Mouse (Mus musculus) heart, embryonic 16.5 days (tissue): Measurements from ENCODE around the gene Nvl. TPM values are rescaled to one million over a fixed set of nuclear protein-coding genes. Genes with fewer than 3 reads are reported as not detected.
A peak's percentile ranks its signal among the peaks of the same experiment; 100 is the strongest.

Experiments
- ATAC-seq: fragments of 200-750 bp; cut with Nextera tagmentation; replicated peaks from 2 replicates; pipeline ENCODE4 v1.8.0; 2017; ENCODE audit warnings: moderate number of reproducible peaks; ENCODE audit not compliant: insufficient read depth, low FRiP score; ENCODE audit errors: extremely low read depth
- H3K27ac ChIP-seq: fragments of 300-500 bp; sonication (generic); 2 replicates; pipeline ENCODE4 v1.5.1; 2014; ENCODE audit warnings: mild to moderate bottlenecking, low read length, control low read depth, moderate library complexity
- H3K27me3 ChIP-seq: fragments of 300-500 bp; sonication (generic); 2 replicates; pipeline ENCODE4 v1.6.1; 2014; ENCODE audit warnings: low read length, mixed read lengths; ENCODE audit not compliant: control insufficient read depth, insufficient read depth
- H3K36me3 ChIP-seq: fragments of 300-500 bp; sonication (generic); 2 replicates; pipeline ENCODE4 v1.6.1; 2014; ENCODE audit not compliant: control insufficient read depth, insufficient read depth
- H3K4me1 ChIP-seq: fragments of 300-500 bp; sonication (generic); 2 replicates; pipeline ENCODE4 v1.6.1; 2014; ENCODE audit warnings: low read length, mixed read lengths; ENCODE audit not compliant: control insufficient read depth, insufficient read depth
- H3K4me2 ChIP-seq: fragments of 300-500 bp; sonication (generic); 2 replicates; pipeline ENCODE4 v1.6.1; 2014; ENCODE audit warnings: low read depth, mild to moderate bottlenecking, control low read depth, low read length
- H3K4me3 ChIP-seq: fragments of 300-500 bp; sonication (generic); 2 replicates; pipeline ENCODE4 v1.5.1; 2014; ENCODE audit warnings: mild to moderate bottlenecking, control low read depth, low read length
- H3K9ac ChIP-seq: fragments of 300-500 bp; sonication (generic); 2 replicates; pipeline ENCODE4 v1.6.1; 2014; ENCODE audit warnings: low read length, control low read depth
- H3K9me3 ChIP-seq: fragments of 300-500 bp; sonication (generic); replicated peaks from 2 replicates; pipeline ENCODE4 v1.6.1; 2016; ENCODE audit warnings: low read length; ENCODE audit not compliant: control insufficient read depth
- WGBS: fragments of 180-500 bp; shearing (Covaris S2); extraction: QIAGEN DNeasy Blood & Tissue Kit; methylation state at CpG from one replicate; pipeline ENCODE4 v1.1.7; 2014; 5-methylcytosine and 5-hydroxymethylcytosine counted together
- polyA plus RNA-seq: library from polyadenylated mRNA; unstranded; fragments of >200 nt; fragmentation: Nextera tagmentation; extraction: Ambion mirVana; gene quantifications from 2 replicates; pipeline ENCODE4 v1.2.1, GENCODE M21; 2015

The Nvl gene
- polyA plus RNA-seq, 1 experiment from 2014 or later: 16.4 TPM

DNA sequence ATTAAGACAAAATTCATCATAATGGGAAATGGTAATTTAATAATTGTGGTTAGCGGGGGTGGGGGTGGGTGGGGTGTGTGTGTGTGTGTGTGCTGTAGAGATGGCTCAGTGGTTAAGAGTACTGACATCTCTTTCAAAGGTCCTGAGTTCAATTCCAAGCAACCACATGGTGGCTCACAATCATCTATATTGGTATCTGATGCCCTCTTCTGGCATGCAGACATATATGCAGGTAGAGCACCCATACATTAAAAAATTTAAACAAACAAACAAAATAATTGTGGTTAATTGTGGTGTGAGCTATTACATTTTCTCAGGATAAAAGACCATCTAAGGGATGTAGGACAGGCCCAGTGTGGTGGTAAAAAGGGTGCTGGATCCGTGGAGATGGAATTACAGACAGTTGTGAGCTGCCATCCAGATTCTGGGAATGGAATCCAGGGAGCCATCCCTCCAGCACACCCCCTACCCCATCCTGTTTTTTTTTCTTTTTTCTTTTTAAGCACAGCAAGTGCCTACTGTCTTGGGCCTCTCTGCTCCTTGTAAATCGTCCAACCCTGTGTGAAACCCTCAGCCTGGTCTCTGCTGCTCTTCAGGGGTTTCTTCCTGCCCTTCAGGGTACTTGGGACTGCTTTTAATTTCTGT is 5.5 kb upstream of the Nvl start:
- H3K36me3 ChIP-seq: 0 out of 2 replicates have a peak, but pooled peaks cover 2% of the 10 kb centered on the region
- no peaks in the 10 kb centered on the region for H3K27me3 ChIP-seq
- no peak for ATAC-seq
- H3K4me3 ChIP-seq: no peak overlapping the region
- H3K9ac ChIP-seq: no peak overlapping the region
- H3K4me1 ChIP-seq: peaks cover 16% of the 10 kb centered on the region
- H3K27ac ChIP-seq: no peak overlapping the region
- H3K9me3 ChIP-seq: no peaks in the 10 kb centered on the region
- WGBS: 70% methylated on average over 3 of the region's 3 CpGs
- H3K4me2 ChIP-seq: no peak overlapping the region

DNA sequence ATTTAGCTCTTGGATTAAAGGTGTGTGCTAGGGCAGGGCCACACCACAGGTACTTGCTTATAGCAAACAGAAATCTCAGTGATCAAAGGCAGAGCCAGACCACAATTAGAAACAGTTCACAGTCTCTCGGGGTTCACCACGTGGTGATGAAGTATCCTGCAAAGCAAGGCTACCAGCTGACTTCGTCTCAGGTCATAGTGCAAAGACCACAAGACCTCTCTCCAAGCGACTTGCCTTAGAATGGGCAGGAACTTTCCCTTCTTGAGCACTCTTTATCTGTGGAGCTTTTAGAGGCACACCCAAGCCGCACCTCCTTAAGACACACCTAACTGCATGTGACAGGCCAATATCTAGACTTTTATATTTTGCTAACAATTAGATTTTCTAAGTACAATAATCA is 4.5 kb upstream of the Nvl start:
- Histone ChIP-seq H3K27ac (no peak overlapping the region), H3K4me1 (peaks cover 16% of the 10 kb centered on the region), H3K36me3 (no peaks in the 10 kb centered on the region), H3K9me3 (no peaks in the 10 kb centered on the region), H3K27me3 (no peaks in the 10 kb centered on the region), H3K4me3 (no peak overlapping the region), H3K4me2 (no peak overlapping the region), H3K9ac (no peak overlapping the region)
- 56% methylated on average over 5 of the region's 5 CpGs for WGBS
- no peak for ATAC-seq

DNA sequence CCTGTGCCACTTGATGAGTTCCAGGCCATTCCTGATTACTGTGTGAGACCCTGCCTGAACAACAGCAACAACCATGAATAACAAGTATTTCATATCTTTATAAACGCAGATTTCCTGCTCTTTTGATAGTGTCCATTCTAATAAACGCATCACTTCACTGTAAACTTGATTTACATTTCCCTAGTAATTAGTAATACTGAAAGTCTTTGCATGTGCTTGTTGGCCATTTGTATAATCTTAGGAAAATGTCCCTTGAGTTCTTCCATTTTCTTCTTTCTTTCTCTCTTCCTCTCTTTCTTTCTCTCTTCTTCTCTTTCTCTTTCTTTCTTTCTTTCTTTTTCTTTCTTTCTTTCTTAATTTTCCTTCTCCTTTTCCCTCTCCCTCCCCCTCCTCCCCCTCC is 2.2 kb upstream of the Nvl start:
- ATAC-seq: no peak
- H3K36me3 ChIP-seq: no peaks in the 10 kb centered on the region
- WGBS: 91% methylated on average over 2 of the region's 2 CpGs
- peaks cover 6% of the 10 kb centered on the region for H3K4me1 ChIP-seq
- no peaks in the 10 kb centered on the region for H3K9me3 ChIP-seq
- no peak overlapping the region for H3K4me3 ChIP-seq
- no peak overlapping the region for H3K27ac ChIP-seq
- no peaks in the 10 kb centered on the region for H3K27me3 ChIP-seq
- no peak overlapping the region for H3K4me2 ChIP-seq
- H3K9ac ChIP-seq: no peak overlapping the region

DNA sequence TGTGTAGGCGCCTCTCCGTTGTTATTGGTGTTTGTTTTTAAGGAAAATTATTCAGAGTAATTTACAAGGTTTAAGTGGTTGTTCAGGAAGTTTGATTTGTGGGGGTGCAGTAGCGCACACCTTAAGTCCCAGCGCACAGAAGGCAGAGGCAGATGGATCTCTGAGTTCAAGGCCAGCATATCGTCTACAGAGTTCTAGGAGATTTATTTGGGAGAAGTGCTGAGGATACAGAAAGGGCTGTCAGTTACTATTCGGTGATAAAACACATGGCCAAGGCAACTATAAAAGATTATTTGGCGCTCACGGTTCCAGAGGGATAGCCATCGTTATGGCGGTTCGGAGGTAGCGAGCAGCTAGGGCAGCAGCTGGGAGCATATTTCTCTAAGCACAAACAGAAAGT is 962 bp upstream of the Nvl start:
- H3K9me3 ChIP-seq: no peaks in the 10 kb centered on the region
- peak overlapping the region; percentile 86 for H3K9ac ChIP-seq
- peak overlapping the region; percentile 70 for H3K4me2 ChIP-seq
- H3K36me3 ChIP-seq: peaks cover 4% of the 10 kb centered on the region; the same call in 1 of the 2 replicates
- no peaks in the 10 kb centered on the region for H3K27me3 ChIP-seq
- peak overlapping the region; percentile 91 for H3K4me3 ChIP-seq
- 7% methylated on average over 12 of the region's 12 CpGs for WGBS
- peak overlapping the region; percentile 92 for H3K27ac ChIP-seq
- ATAC-seq: no peak
- peaks cover 6% of the 10 kb centered on the region for H3K4me1 ChIP-seq

DNA sequence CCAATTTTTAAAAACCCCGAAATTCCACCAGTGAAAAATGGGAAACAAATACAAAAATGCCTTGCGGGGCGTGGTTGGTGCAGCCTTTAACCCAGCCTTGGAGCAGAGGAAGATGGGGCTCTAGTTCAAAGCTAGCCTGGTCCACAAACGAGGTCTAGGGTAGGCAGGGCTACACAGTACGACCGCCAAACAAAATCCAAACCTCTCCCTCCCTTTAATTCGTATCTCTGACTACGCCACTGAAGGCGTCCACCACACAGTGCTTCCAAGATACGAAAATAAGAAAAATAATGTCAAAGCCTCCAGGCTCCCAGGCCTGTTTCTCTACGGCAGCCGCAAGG is 425 bp downstream of the Nvl start:
- peak overlapping the region; percentile 86 for H3K4me2 ChIP-seq
- H3K4me1 ChIP-seq: peaks cover 6% of the 10 kb centered on the region
- no peaks in the 10 kb centered on the region for H3K9me3 ChIP-seq
- peaks cover 7% of the 10 kb centered on the region; the same call in 1 of the 2 replicates for H3K36me3 ChIP-seq
- peak overlapping the region; percentile 86 for H3K9ac ChIP-seq
- ATAC-seq: peak; percentile 26
- H3K4me3 ChIP-seq: peak overlapping the region; percentile 91
- peak overlapping the region; percentile 92 for H3K27ac ChIP-seq
- under 1% methylated on average over 12 of the region's 12 CpGs for WGBS
- no peaks in the 10 kb centered on the region for H3K27me3 ChIP-seq

DNA sequence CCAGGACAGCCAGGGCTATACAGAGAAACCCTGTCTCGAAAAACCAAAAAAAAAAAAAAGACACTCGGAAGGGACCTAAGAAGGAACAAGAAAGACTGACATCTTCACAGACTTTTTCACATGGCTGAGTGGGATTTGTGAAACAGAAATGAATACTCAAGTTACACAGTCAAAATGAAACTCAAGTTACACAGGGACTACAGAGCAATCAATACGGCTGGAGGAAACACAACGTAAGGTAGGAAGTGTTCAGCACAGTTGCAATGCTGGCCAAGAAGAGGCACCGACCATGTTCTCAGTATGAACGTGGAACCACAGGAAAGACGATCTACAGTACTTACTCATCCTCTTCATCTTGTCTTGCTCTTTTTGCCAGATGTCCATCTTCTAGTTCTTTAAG is 5.3 kb downstream of the Nvl start:
- peaks cover 25% of the 10 kb centered on the region for H3K36me3 ChIP-seq
- ATAC-seq: no peak
- no peak overlapping the region for H3K4me2 ChIP-seq
- 84% methylated on average over 7 of the region's 7 CpGs for WGBS
- no peak overlapping the region for H3K9ac ChIP-seq
- H3K4me1 ChIP-seq: peaks cover 2% of the 10 kb centered on the region
- H3K27ac ChIP-seq: no peak overlapping the region
- H3K27me3 ChIP-seq: no peaks in the 10 kb centered on the region
- H3K4me3 ChIP-seq: no peak overlapping the region
- no peaks in the 10 kb centered on the region for H3K9me3 ChIP-seq

DNA sequence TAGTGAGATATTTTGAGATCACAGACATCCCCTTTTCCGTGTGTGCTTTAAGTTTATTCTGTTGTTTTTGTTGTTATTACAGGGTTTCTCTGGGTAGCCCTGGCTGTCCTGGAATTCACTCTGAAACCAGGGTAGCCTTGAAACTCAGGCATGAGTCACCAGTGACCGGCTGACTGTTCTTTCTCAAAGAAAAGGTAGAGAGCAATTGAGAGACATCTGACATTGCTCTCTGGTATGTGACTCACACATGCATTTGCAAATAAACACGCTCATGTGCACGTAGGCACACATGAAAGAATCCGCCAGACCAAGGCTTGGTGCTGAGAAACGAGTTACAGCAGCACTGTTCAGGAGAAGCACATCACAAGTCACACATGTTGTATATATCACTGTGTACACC is 12.1 kb downstream of the Nvl start:
- Histone ChIP-seq H3K4me1 (no peaks in the 10 kb centered on the region), H3K4me2 (no peak overlapping the region), H3K27me3 (no peaks in the 10 kb centered on the region), H3K9ac (no peak overlapping the region), H3K4me3 (no peak overlapping the region), H3K36me3 (peaks cover 42% of the 10 kb centered on the region), H3K9me3 (no peaks in the 10 kb centered on the region), H3K27ac (no peak overlapping the region)
- 80% methylated on average over 6 of the region's 6 CpGs for WGBS
- no peak for ATAC-seq

DNA sequence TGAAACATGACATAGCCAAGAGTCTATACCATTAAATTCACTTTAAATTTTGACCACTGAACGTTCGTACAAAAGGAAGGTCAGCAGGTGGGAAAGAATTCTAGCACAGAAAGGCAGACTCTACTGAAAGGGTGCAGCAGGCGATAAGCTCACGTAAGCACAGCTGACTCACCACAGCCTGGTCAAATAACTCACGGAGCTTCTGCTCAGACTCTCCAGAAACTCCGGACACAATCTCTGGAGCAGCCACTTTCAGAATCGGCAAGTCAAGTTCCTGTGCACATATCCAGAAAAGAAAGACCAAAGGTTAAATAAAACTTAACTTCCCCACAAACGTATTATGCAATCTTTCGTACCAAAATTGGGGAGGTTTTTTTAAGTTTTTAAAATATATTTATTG is 17.2 kb downstream of the Nvl start:
- H3K9ac ChIP-seq: no peak overlapping the region
- ATAC-seq: no peak
- no peaks in the 10 kb centered on the region for H3K9me3 ChIP-seq
- 90% methylated on average over 9 of the region's 9 CpGs for WGBS
- peaks cover 51% of the 10 kb centered on the region for H3K36me3 ChIP-seq
- H3K4me1 ChIP-seq: no peaks in the 10 kb centered on the region
- no peak overlapping the region for H3K4me3 ChIP-seq
- H3K27me3 ChIP-seq: no peaks in the 10 kb centered on the region
- H3K4me2 ChIP-seq: no peak overlapping the region
- no peak overlapping the region for H3K27ac ChIP-seq

DNA sequence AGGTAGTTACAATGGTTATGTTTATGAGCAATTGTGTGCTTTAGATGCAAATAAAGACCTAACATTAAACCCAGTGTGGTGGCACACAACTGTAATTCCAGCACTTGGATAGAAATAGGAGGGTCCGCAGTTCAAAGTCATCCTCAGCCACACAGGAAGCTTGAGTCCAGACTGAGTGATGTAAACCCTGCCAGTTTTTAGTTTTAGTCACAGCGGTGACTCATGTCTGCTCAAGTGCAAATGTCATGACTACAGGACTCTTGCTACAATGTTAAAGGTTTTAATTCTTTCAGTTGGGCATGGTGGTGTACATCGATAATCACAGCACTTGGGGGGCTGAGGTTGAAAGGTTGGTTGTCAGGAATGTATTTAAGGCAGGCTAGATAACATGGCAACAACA is 18.1 kb downstream of the Nvl start:
- Histone ChIP-seq H3K9ac (no peak overlapping the region), H3K9me3 (no peaks in the 10 kb centered on the region), H3K27ac (no peak overlapping the region), H3K4me1 (no peaks in the 10 kb centered on the region), H3K4me2 (no peak overlapping the region), H3K36me3 (peaks cover 51% of the 10 kb centered on the region), H3K4me3 (no peak overlapping the region), H3K27me3 (no peaks in the 10 kb centered on the region)
- no peak for ATAC-seq
- 93% methylated on average over 3 of the region's 3 CpGs for WGBS
